ENCODE assay signal across 11 mouse cellular contexts in the genomic region with DNA sequence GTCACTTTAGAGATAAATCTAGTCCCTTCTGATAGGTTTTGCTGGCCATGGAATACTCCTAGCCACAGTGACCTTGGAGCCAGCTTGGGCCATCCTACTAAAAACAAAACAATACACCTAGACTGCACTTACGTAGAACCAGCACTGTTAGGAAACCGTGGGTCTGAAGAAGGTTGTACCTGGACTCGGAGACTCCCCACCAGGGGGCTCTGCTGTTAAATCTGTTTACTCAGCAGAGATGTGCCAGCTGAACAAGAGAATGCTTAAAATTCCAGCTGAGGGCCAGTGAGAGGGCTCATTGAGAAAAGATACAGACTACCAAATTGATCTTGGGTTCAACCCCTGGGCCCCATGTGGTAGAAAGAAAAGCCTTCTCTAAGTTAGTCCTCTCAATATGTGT. TPM values are rescaled to one million over a fixed set of nuclear protein-coding genes. Genes with fewer than 3 reads are reported as not detected.
A peak's percentile ranks its signal among the peaks of the same experiment; 100 is the strongest.
DNase-seq lines count a peak whose midpoint lies in the region; ATAC-seq and TF ChIP-seq lines count a peak whose summit lies in the region.
"Had no signal": no experiment of that assay in that cellular context is flagged by ENCODE, and none has a peak within 500 bp of the region (broad histone marks: within the 10 kb centered on the region; RNA-seq: fewer than 3 reads in every experiment).

No protein-coding gene starts in this region.

- peak; percentile 17 for TF ChIP-seq CTCF in left cerebral cortex, adult 2 months (IDR thresholded peaks at IDR 0.05)

- peak; percentile 19 for DNase-seq in CD4-positive, CD25-positive, alpha-beta regulatory T cell, adult 2 months (ENCODE audit: low read depth, low spot score)
- DNase-seq in left cerebral cortex, adult 2 months (ENCODE audit: extremely low spot score in 1 of 2, low spot score in 2 of 2): no peak
- DNase-seq in left cerebral cortex, adult 9 months (ENCODE audit: low spot score in 2 of 2): no peak
- no peak for DNase-seq in ES-E14 (ENCODE audit: low read depth, low spot score)
- DNase-seq in induced T-regulatory cell, adult 2 months (ENCODE audit: low read depth): peak; percentile 19
- no peak for DNase-seq in spleen, postnatal 14 days (ENCODE audit: low spot score in 2 of 2)
- DNase-seq: gastrocnemius, postnatal 10 days; lung, postnatal 36 days had no signal

- no peak overlapping the region for H3K4me2 ChIP-seq in forebrain, embryonic 12.5 days
- H3K4me2 ChIP-seq: neural tube, embryonic 15.5 days had no signal

- H3K27me3 ChIP-seq in forebrain, embryonic 12.5 days: no peaks in the 10 kb centered on the region
- H3K27me3 ChIP-seq: neural tube, embryonic 15.5 days had no signal

- H3K9ac ChIP-seq in ES-E14 (ENCODE audit: insufficient read depth, low read depth, low read length, poor library complexity, severe bottlenecking): no peak overlapping the region
- no peak overlapping the region for H3K9ac ChIP-seq in forebrain, embryonic 12.5 days
- H3K9ac ChIP-seq: neural tube, embryonic 15.5 days had no signal

- no peak for ATAC-seq in CD4-positive, CD25-positive, alpha-beta regulatory T cell, adult 4 months
- no peak for ATAC-seq in forebrain, embryonic 12.5 days (ENCODE audit: low FRiP score)

- 70% methylated on average over 3 of the region's 3 CpGs for WGBS in forebrain, embryonic 12.5 days

- no peaks in the 10 kb centered on the region for H3K9me3 ChIP-seq in ES-E14 (ENCODE audit: control insufficient read depth, insufficient read depth, low read depth, low read length)
- H3K9me3 ChIP-seq in forebrain, embryonic 12.5 days: no peaks in the 10 kb centered on the region
- H3K9me3 ChIP-seq: neural tube, embryonic 15.5 days had no signal

- no peak overlapping the region for H3K27ac ChIP-seq in left cerebral cortex, adult 2 months
- H3K27ac ChIP-seq in ES-E14 (ENCODE audit: insufficient read depth, low read depth, low read length, poor library complexity, severe bottlenecking): no peak overlapping the region
- no peak overlapping the region for H3K27ac ChIP-seq in forebrain, embryonic 12.5 days
- H3K27ac ChIP-seq: neural tube, embryonic 15.5 days had no signal

- H3K4me3 ChIP-seq in left cerebral cortex, adult 2 months: no peak overlapping the region
- no peak overlapping the region for H3K4me3 ChIP-seq in ES-E14 (ENCODE audit: insufficient read depth in 1 of 2, low read depth in 1 of 2, low read length in 2 of 2, poor library complexity in 1 of 2, severe bottlenecking in 1 of 2)
- H3K4me3 ChIP-seq in forebrain, embryonic 12.5 days (replicated peaks): no peak overlapping the region
- H3K4me3 ChIP-seq: neural tube, embryonic 15.5 days had no signal

- peaks cover 0 to 2% of the 10 kb centered on the region in 2 experiments; a peak in 1 of 4 replicates for H3K4me1 ChIP-seq in ES-E14 (ENCODE audit: control insufficient read depth in 2 of 2, insufficient read depth in 2 of 2, low read length in 2 of 2, poor library complexity in 1 of 2)
- no peaks in the 10 kb centered on the region for H3K4me1 ChIP-seq in forebrain, embryonic 12.5 days
- H3K4me1 ChIP-seq: neural tube, embryonic 15.5 days had no signal

- in situ Hi-C loops in ES-E14 (cut with MboI; ENCODE audit: low sequenced_read_pairs in 2 of 2, unreplicated experiment in 2 of 2): no loop called here

- intact Hi-C loops in left cerebral cortex, adult 2 months (cut with DNase I): no loop called here

- H3K36me3 ChIP-seq in ES-E14 (ENCODE audit: control insufficient read depth, insufficient read depth, low read length, poor library complexity, severe bottlenecking): peaks cover 37% of the 10 kb centered on the region
- H3K36me3 ChIP-seq in forebrain, embryonic 12.5 days (replicated peaks): peaks cover 78% of the 10 kb centered on the region

TF ChIP-seq in ES-E14, 5 proteins besides CTCF, POLR2A, EP300 and RAD21:
- peak; percentile 82 for TF ChIP-seq MAFK (IDR thresholded peaks at IDR 0.05; ENCODE audit: insufficient read depth, low read depth, low read length)
- no peak for TF ChIP-seq HCFC1 (IDR thresholded peaks at IDR 0.05; ENCODE audit: borderline replicate concordance, insufficient read depth, low read length)

RNA-seq across cellular contexts. Expression of a gene that starts 9.7 kb away (rescaled TPM):
- polyA plus RNA-seq in CD4-positive, CD25-positive, alpha-beta regulatory T cell, adult 4 months (2017; shearing (Covaris generic)): 10 to 100 TPM; 47.5 to 63.3 TPM
- total RNA-seq in left cerebral cortex, adult 2 months (2021): 10 to 100 TPM; 23.6 to 28.7 TPM
- 50.5 and 64.4 TPM in 2 replicates for total RNA-seq in ES-E14 (2012; rRNA removed)
- polyA plus RNA-seq in forebrain, embryonic 12.5 days (2016; fragmentation: Nextera tagmentation; extraction: Ambion mirVana): 65.2 and 66.5 TPM in 2 replicates

RNA-seq across cellular contexts. Expression of a gene that starts 20.6 kb away (rescaled TPM):
- 1 to 10 TPM; 2.4 to 3.4 TPM for polyA plus RNA-seq in CD4-positive, CD25-positive, alpha-beta regulatory T cell, adult 4 months (2017; shearing (Covaris generic))
- total RNA-seq in left cerebral cortex, adult 2 months (2021): 10 to 100 TPM; 87.2 to 91.9 TPM
- total RNA-seq in ES-E14 (2012; rRNA removed): 44.2 and 48.9 TPM in 2 replicates
- polyA plus RNA-seq in forebrain, embryonic 12.5 days (2016; fragmentation: Nextera tagmentation; extraction: Ambion mirVana): 43.1 and 47.2 TPM in 2 replicates

Comparison
In these comparisons a context has a peak if more than half of its experiments do, and no peak if none do; other contexts are left out.
1. DNase-seq: peak in CD4-positive, CD25-positive, alpha-beta regulatory T cell, adult 2 months (single experiment) and induced T-regulatory cell, adult 2 months (single experiment); none in left cerebral cortex, adult 2 months (0 of 2), left cerebral cortex, adult 9 months (0 of 2), ES-E14 (single experiment) and spleen, postnatal 14 days (0 of 2).